Mouse (Mus musculus) liver, adult 2 months (tissue): ENCODE data around the gene Slc34a3. TPM values are rescaled to one million over a fixed set of nuclear protein-coding genes. Genes with fewer than 3 reads are reported as not detected.
A peak's percentile ranks its signal among the peaks of the same experiment; 100 is the strongest.

Experiments
- DNase-seq: peaks from one replicate; pipeline ENCODE4 v3.0.0-alpha.2; 2011; ENCODE audit warnings: low read depth, low spot score; ENCODE audit errors: extremely low read depth
- H3K27ac ChIP-seq: fragments of 200-500 bp; replicated peaks from 2 replicates; pipeline ENCODE4 v1.5.1; 2012; ENCODE audit warnings: low read depth, mild to moderate bottlenecking, control low read depth, inconsistent platforms, low read length; ENCODE audit not compliant: insufficient read depth
- H3K27me3 ChIP-seq: fragments of 200-500 bp; 2 replicates; pipeline ENCODE4 v1.6.1; 2012; ENCODE audit warnings: mild to moderate bottlenecking, moderate library complexity, low read length, inconsistent platforms; ENCODE audit not compliant: control insufficient read depth, insufficient read depth
- H3K36me3 ChIP-seq: fragments of 200-500 bp; 2 replicates; pipeline ENCODE4 v1.6.1; 2012; ENCODE audit warnings: low read length, inconsistent platforms; ENCODE audit not compliant: control insufficient read depth, insufficient read depth
- H3K4me1 ChIP-seq: fragments of 200-500 bp; 2 replicates; pipeline ENCODE4 v1.6.1; 2011; ENCODE audit warnings: low read length; ENCODE audit not compliant: control insufficient read depth, insufficient read depth
- H3K4me3 ChIP-seq: fragments of 200-500 bp; 2 replicates; pipeline ENCODE4 v1.5.1; 2011; ENCODE audit warnings: low read depth, mild to moderate bottlenecking, control low read depth, low read length, moderate library complexity; ENCODE audit not compliant: insufficient read depth
- H3K79me2 ChIP-seq: fragments of 200-500 bp; 2 replicates; pipeline ENCODE4 v1.6.1; 2012; ENCODE audit warnings: inconsistent platforms, mild to moderate bottlenecking, low read length, moderate library complexity; ENCODE audit not compliant: control insufficient read depth, insufficient read depth
- H3K9ac ChIP-seq: fragments of 200-500 bp; 2 replicates; pipeline ENCODE4 v1.6.1; 2012; ENCODE audit warnings: low read depth, mild to moderate bottlenecking, control low read depth, inconsistent platforms, low read length
- CTCF ChIP-seq: fragments of 200-500 bp; IDR thresholded peaks from 2 replicates; pipeline ENCODE4 v1.5.1; 2011; ENCODE audit warnings: low read depth, low read length, control low read depth
- POLR2A ChIP-seq: fragments of 200-500 bp; IDR thresholded peaks from 2 replicates; pipeline ENCODE4 v1.6.1; 2011; ENCODE audit warnings: low read length, control low read depth; ENCODE audit not compliant: insufficient read depth; ENCODE audit errors: extremely low read depth
- WGBS: fragments of 180-500 bp; shearing (Covaris S2); methylation state at CpG from one replicate; pipeline ENCODE4 v1.1.7; 2018; 5-methylcytosine and 5-hydroxymethylcytosine counted together
- polyA plus RNA-seq: library from polyadenylated mRNA; depleted of rRNA; stranded (reverse); fragments of >200 nt; gene quantifications from 2 replicates; pipeline ENCODE4 v1.2.3, GENCODE M21; 2012
- total RNA-seq: library from RNA; depleted of rRNA; stranded (reverse); fragments of >200 nt; gene quantifications from 2 replicates; pipeline ENCODE4 v1.2.3, GENCODE M21; 2014

Gene Slc34a3
- total and polyA plus RNA-seq, 2 experiments = not detected

GRCm38 (mm10) chr2:25255284-25255779 is 21.2 kb upstream of the Slc34a3 start, which contains the start of gene Tmem203:
Tmem203 (plus strand) TSS chr2:25255439.
- Histone ChIP-seq H3K27ac (peak within 1 kb of the TSS; percentile 51), H3K4me3 (peak within 1 kb of the TSS; percentile 78), H3K36me3 (peaks cover 3% of the 10 kb centered on the region; the same call in 1 of the 2 replicates), H3K9ac (peak within 1 kb of the TSS; percentile 83), H3K4me1 (peaks cover 9% of the 10 kb centered on the region), H3K79me2 (peaks cover 2% of the 10 kb centered on the region; the same call in 1 of the 2 replicates), H3K27me3 (no peaks in the 10 kb centered on the region)
- TF ChIP-seq CTCF = no peak
- TF ChIP-seq POLR2A = peak; percentile 73; the same call in 1 of the 2 replicates
- peak; percentile 68 for DNase-seq
- WGBS = under 1% methylated on average over 39 of the region's 39 CpGs

- Histone ChIP-seq H3K79me2 (peaks cover 2% of the 10 kb centered on the region; the same call in 1 of the 2 replicates), H3K4me3 (no peak overlapping the region), H3K9ac (no peak overlapping the region), H3K27ac (no peak overlapping the region), H3K27me3 (no peaks in the 10 kb centered on the region), H3K36me3 (peaks cover 5% of the 10 kb centered on the region), H3K4me1 (peaks cover 9% of the 10 kb centered on the region)
- 79% methylated on average over 1 of the region's 1 CpGs for WGBS
- peak; percentile 19 for DNase-seq
- peak; percentile 36; the same call in 1 of the 2 replicates for TF ChIP-seq CTCF
- TF ChIP-seq POLR2A = no peak
Measured at GRCm38 (mm10) chr2:25252331-25252730, 18.2 kb upstream of the Slc34a3 start.

- 85% methylated on average over 10 of the region's 10 CpGs for WGBS
- TF ChIP-seq CTCF (no peak), POLR2A (no peak)
- Histone ChIP-seq H3K27me3 (0 out of 2 replicates have a peak, but pooled peaks cover 5% of the 10 kb centered on the region), H3K4me3 (no peak within 1 kb of the TSS), H3K27ac (no peak within 1 kb of the TSS), H3K79me2 (no peaks in the 10 kb centered on the region; the same call in 1 of the 2 replicates), H3K9ac (no peak within 1 kb of the TSS), H3K4me1 (no peaks in the 10 kb centered on the region), H3K36me3 (peaks cover 3% of the 10 kb centered on the region)
- DNase-seq = no peak
Measured at GRCm38 (mm10) chr2:25246183-25247072, 12.3 kb upstream of the Slc34a3 start, which contains the start of gene AL732309.1. AL732309.1 (minus strand) TSS chr2:25246863.

- Histone ChIP-seq H3K27ac (no peak overlapping the region), H3K36me3 (no peaks in the 10 kb centered on the region), H3K4me1 (peaks cover 4% of the 10 kb centered on the region; the same call in 1 of the 2 replicates), H3K27me3 (0 out of 2 replicates have a peak, but pooled peaks cover 7% of the 10 kb centered on the region), H3K9ac (no peak overlapping the region), H3K4me3 (no peak overlapping the region), H3K79me2 (no peaks in the 10 kb centered on the region; the same call in 1 of the 2 replicates)
- no peak for DNase-seq
- 87% methylated on average over 4 of the region's 4 CpGs for whole genome bisulfite sequencing
- TF ChIP-seq POLR2A (no peak), CTCF (no peak)
Measured at GRCm38 (mm10) chr2:25244144-25244543, 10.0 kb upstream of the Slc34a3 start.

- Histone ChIP-seq H3K27me3 (0 out of 2 replicates have a peak, but pooled peaks cover 7% of the 10 kb centered on the region), H3K36me3 (no peaks in the 10 kb centered on the region), H3K4me1 (peaks cover 4% of the 10 kb centered on the region; the same call in 1 of the 2 replicates), H3K4me3 (no peak overlapping the region), H3K27ac (no peak overlapping the region), H3K9ac (no peak overlapping the region), H3K79me2 (no peaks in the 10 kb centered on the region; the same call in 1 of the 2 replicates)
- 85% methylated on average over 8 of the region's 8 CpGs for WGBS
- no peak for TF ChIP-seq CTCF
- TF ChIP-seq POLR2A = no peak
- DNase-seq = no peak
Measured at GRCm38 (mm10) chr2:25243342-25243741, 9.2 kb upstream of the Slc34a3 start.
